Mouse (Mus musculus): ENCODE data around the gene Ifna4. TPM values are rescaled to one million over a fixed set of nuclear protein-coding genes. Genes with fewer than 3 reads are reported as not detected.
A peak's percentile ranks its signal among the peaks of the same experiment; 100 is the strongest.
"Not testable (repeated sequence)": the region's sequence is repeated elsewhere in the genome, so short reads cannot be mapped to it uniquely, and the experiment has no call there.

The Ifna4 gene
- polyA plus RNA-seq, 1 experiment, result not detected

GRCm38 (mm10) chr4:88830523-88830922 is 11.1 kb upstream of the Ifna4 start:
- no peaks in the 10 kb centered on the region for H3K4me1 ChIP-seq (ENCODE audit: control insufficient read depth, insufficient read depth, low read length)
- 0 out of 2 replicates have a peak, but pooled peaks have one; percentile 7 for TF ChIP-seq CTCF (IDR thresholded peaks at IDR 0.05; ENCODE audit: insufficient read depth, low read length)
- no peak for TF ChIP-seq POLR2A (IDR thresholded peaks at IDR 0.05; ENCODE audit: borderline replicate concordance, extremely low read depth, low read depth, low read length)
- WGBS, result 18% methylated on average over 4 of the region's 4 CpGs
- no peak overlapping the region for H3K4me3 ChIP-seq (replicated peaks; ENCODE audit: extremely low read depth, low read depth, low read length)
- peak; percentile 9 for DNase-seq

- 77% methylated on average over 1 of the region's 1 CpGs for WGBS
- H3K4me3 ChIP-seq (replicated peaks; ENCODE audit: extremely low read depth, low read depth, low read length); H3K4me1 ChIP-seq (ENCODE audit: control insufficient read depth, insufficient read depth, low read length); DNase-seq: not testable (repeated sequence)
Measured at GRCm38 (mm10) chr4:88835225-88835624, 6.4 kb upstream of the Ifna4 start, which contains the start of gene Ifna5. Gene Ifna5 (plus strand): TSS chr4:88835525.

GRCm38 (mm10) chr4:88838828-88839227 is 2.8 kb upstream of the Ifna4 start:
- 34% methylated on average over 3 of the region's 3 CpGs for WGBS
- DNase-seq, result peak; percentile 8
- Histone ChIP-seq H3K4me1 (ENCODE audit: control insufficient read depth, insufficient read depth, low read length) (no peaks in the 10 kb centered on the region), H3K4me3 (replicated peaks; ENCODE audit: extremely low read depth, low read depth, low read length) (no peak overlapping the region)
- TF ChIP-seq CTCF (IDR thresholded peaks at IDR 0.05; ENCODE audit: insufficient read depth, low read length), result no peak
- no peak for TF ChIP-seq POLR2A (IDR thresholded peaks at IDR 0.05; ENCODE audit: borderline replicate concordance, extremely low read depth, low read depth, low read length)

GRCm38 (mm10) chr4:88840058-88840457 is 1.6 kb upstream of the Ifna4 start:
- WGBS, result 44% methylated on average over 3 of the region's 3 CpGs
- no peaks in the 10 kb centered on the region for H3K4me1 ChIP-seq (ENCODE audit: control insufficient read depth, insufficient read depth, low read length)
- TF ChIP-seq POLR2A (IDR thresholded peaks at IDR 0.05; ENCODE audit: borderline replicate concordance, extremely low read depth, low read depth, low read length) (no peak), CTCF (IDR thresholded peaks at IDR 0.05; ENCODE audit: insufficient read depth, low read length) (no peak)
- no peak overlapping the region for H3K4me3 ChIP-seq (replicated peaks; ENCODE audit: extremely low read depth, low read depth, low read length)
- DNase-seq, result no peak

- H3K4me3 ChIP-seq (replicated peaks; ENCODE audit: extremely low read depth, low read depth, low read length), result no peak overlapping the region
- no peaks in the 10 kb centered on the region for H3K4me1 ChIP-seq (ENCODE audit: control insufficient read depth, insufficient read depth, low read length)
- 35% methylated on average over 2 of the region's 2 CpGs for WGBS
- DNase-seq, result no peak
- TF ChIP-seq CTCF (IDR thresholded peaks at IDR 0.05; ENCODE audit: insufficient read depth, low read length) (no peak), POLR2A (IDR thresholded peaks at IDR 0.05; ENCODE audit: borderline replicate concordance, extremely low read depth, low read depth, low read length) (no peak)
Measured at GRCm38 (mm10) chr4:88845334-88845733, 3.7 kb downstream of the Ifna4 start.

GRCm38 (mm10) chr4:88849698-88850097 is 8.0 kb downstream of the Ifna4 start, which contains the start of gene Ifna1:
Gene Ifna1 (plus strand): TSS chr4:88850087.
- WGBS, result 61% methylated on average over 1 of the region's 1 CpGs
- Histone ChIP-seq H3K4me1 (ENCODE audit: control insufficient read depth, insufficient read depth, low read length) (no peaks in the 10 kb centered on the region), H3K4me3 (replicated peaks; ENCODE audit: extremely low read depth, low read depth, low read length) (no peak within 1 kb of the TSS)
- TF ChIP-seq POLR2A (IDR thresholded peaks at IDR 0.05; ENCODE audit: borderline replicate concordance, extremely low read depth, low read depth, low read length) (no peak), CTCF (IDR thresholded peaks at IDR 0.05; ENCODE audit: insufficient read depth, low read length) (no peak)
- DNase-seq, result no peak

- TF ChIP-seq POLR2A (IDR thresholded peaks at IDR 0.05; ENCODE audit: borderline replicate concordance, extremely low read depth, low read depth, low read length) (no peak), CTCF (IDR thresholded peaks at IDR 0.05; ENCODE audit: insufficient read depth, low read length) (no peak)
- no peak overlapping the region for H3K4me3 ChIP-seq (replicated peaks; ENCODE audit: extremely low read depth, low read depth, low read length)
- WGBS, result 64% methylated on average over 4 of the region's 4 CpGs
- no peak for DNase-seq
- no peaks in the 10 kb centered on the region for H3K4me1 ChIP-seq (ENCODE audit: control insufficient read depth, insufficient read depth, low read length)
Measured at GRCm38 (mm10) chr4:88851026-88851763, 9.5 kb downstream of the Ifna4 start.

GRCm38 (mm10) chr4:88859214-88859613 is 17.6 kb downstream of the Ifna4 start:
- no peak for TF ChIP-seq POLR2A (IDR thresholded peaks at IDR 0.05; ENCODE audit: borderline replicate concordance, extremely low read depth, low read depth, low read length)
- TF ChIP-seq CTCF (IDR thresholded peaks at IDR 0.05; ENCODE audit: insufficient read depth, low read length), result no peak

GRCm38 (mm10) chr4:88863309-88863708 is 21.6 kb downstream of the Ifna4 start:
- 15% methylated on average over 7 of the region's 7 CpGs for WGBS
- TF ChIP-seq CTCF (IDR thresholded peaks at IDR 0.05; ENCODE audit: insufficient read depth, low read length), result no peak
- TF ChIP-seq POLR2A (IDR thresholded peaks at IDR 0.05; ENCODE audit: borderline replicate concordance, extremely low read depth, low read depth, low read length), result no peak
- H3K4me1 ChIP-seq (ENCODE audit: control insufficient read depth, insufficient read depth, low read length), result no peaks in the 10 kb centered on the region; the same call in 1 of the 2 replicates
- H3K4me3 ChIP-seq (replicated peaks; ENCODE audit: extremely low read depth, low read depth, low read length), result no peak overlapping the region
- no peak for DNase-seq

More at GRCm38 (mm10) chr4:88859214-88859613, 17.6 kb downstream of the Ifna4 start:
- Histone ChIP-seq H3K4me3 (replicated peaks; ENCODE audit: extremely low read depth, low read depth, low read length) (no peak overlapping the region), H3K4me1 (ENCODE audit: control insufficient read depth, insufficient read depth, low read length) (no peaks in the 10 kb centered on the region)
- DNase-seq, result no peak

GRCm38 (mm10) chr4:88864599-88864998 is 22.9 kb downstream of the Ifna4 start:
- no peak for TF ChIP-seq CTCF (IDR thresholded peaks at IDR 0.05; ENCODE audit: insufficient read depth, low read length)
- no peak for TF ChIP-seq POLR2A (IDR thresholded peaks at IDR 0.05; ENCODE audit: borderline replicate concordance, extremely low read depth, low read depth, low read length)
- WGBS, result 54% methylated on average over 9 of the region's 9 CpGs
- no peak for DNase-seq
- Histone ChIP-seq H3K4me1 (ENCODE audit: control insufficient read depth, insufficient read depth, low read length) (no peaks in the 10 kb centered on the region; the same call in 1 of the 2 replicates), H3K4me3 (replicated peaks; ENCODE audit: extremely low read depth, low read depth, low read length) (no peak overlapping the region)
